Mouse (Mus musculus): ENCODE data around the gene Xpo1.
"Not testable (repeated sequence)": the region's sequence is repeated elsewhere in the genome, so short reads cannot be mapped to it uniquely, and the experiment has no call there.

Gene Xpo1

DNA sequence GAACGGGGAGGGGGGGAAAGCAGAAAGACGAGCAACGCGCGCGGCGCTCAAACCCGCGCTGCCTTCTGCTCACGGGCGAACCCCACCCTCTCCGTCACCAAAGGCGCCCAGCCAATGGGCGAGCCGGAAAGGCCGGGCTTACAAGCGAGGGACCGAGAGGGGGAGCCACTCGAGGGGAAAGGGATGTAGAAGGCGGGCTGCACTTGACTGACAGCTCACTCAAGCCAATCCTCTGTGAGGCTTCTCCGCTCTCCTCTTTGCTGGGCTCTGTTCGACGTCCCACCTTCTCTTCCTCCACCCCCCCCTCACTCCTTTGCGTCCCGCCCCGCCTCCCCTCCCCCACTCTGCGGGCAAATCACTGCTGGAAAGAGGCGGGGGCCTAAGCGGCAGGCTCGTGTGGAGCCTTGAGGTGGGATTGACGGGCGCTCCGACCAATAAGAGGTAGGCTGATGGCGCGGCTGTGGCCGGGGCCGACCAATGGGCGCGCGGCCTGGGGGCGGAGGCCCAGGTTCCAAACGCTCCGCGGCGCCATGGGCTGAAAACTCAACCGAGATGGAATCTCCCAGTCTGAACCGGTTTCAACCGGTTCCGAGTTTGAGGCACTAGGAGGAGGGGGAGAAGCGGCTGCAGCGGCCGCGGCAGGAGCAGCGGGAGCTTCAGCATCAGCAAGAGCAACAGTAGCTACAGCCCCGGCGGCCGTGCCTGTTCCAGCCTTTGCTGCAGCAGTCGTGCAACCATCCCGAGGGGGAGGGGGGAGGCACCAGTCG lies at the start of gene Xpo1:
Gene Xpo1, plus strand, starts transcription at position 615 of the 767 bp plus-strand sequence.
- DNase-seq (ENCODE audit: low spot score), result peak; percentile 100

DNA sequence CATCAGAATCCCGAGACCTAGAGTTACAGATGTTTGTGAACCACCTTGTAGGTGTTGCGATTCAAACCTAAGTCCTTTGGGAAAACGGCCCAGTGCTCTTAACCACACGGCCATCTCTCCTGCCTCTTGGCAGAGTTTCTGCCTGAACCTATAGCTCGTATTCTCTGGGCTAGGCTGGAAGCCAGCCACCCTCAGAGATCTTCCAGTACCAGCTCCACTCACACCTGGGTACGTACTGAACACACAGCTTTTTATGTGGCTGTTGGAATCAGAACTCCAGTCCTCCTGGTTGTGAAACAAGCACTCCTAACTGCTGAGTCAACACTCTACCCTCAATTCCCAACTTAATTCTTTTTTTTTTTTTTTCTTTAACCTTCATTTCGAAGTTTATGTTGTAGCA lies 46.1 kb upstream of the Xpo1 start:
- DNase-seq (ENCODE audit: low spot score), result no peak

DNA sequence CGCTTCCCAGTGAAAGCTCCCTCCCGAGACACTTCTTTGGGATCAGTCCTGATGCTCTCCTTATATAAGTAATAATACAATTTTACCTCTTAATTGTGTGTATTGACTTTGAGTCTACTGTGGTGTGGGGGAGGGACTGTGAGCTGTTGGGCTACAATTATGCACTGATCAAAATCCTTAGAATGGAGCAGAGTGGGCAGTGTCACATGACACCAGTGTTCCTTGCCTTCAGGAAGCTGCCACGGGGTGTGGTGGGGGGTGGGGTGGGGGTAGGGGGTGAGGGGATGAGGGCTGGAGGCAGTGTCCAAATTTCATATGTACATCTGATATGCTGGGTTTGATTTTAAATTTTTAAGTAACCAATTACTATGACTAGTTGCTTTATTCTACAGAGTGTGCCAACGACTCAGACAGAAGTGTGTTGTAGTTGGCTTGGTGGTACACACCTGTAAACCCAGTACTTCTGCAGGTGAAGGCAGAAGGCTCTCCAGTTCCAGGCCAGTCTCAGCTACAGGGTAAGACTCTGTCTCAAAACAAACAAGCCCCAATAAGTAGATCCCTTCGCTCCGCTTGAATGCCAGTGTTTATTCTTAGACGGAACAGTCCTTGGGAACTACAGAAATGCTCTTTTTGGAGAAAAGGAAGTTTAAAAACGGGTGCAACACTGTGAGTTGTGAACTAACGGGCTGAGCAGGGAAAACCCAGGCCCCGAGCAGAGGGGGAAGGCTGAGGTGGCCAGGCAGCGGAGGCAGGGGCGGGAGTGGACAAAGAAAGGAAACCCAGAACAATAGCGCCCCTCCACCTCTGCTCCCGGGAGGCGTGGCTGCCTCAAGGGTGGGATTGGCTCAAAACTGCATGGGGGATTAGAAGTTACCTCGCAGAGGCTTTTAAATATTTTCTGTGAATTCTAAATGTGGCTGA lies 45.0 kb upstream of the Xpo1 start:
- DNase-seq (ENCODE audit: low spot score), result no peak

DNA sequence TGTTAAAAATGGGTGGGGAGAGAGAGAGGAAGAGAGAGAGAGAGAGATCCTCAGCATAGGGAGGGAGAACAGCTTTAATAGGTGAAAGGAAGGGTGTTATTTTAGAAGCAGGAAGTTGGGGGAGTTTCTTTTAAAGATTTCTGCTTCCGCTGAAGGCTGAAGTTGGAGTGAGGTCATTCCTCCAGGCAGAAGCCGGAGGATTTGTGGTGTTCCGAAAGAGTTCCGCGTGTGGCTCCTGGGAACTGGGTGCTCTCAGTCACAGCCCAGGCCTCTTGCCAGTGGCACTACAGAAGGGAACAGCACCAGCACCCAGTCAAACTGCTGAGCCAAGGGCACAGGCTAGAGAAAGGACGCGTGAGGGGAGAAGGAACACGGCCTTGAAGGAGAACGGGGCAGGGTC lies 38.4 kb upstream of the Xpo1 start:
- no peak for DNase-seq (ENCODE audit: low spot score)

DNA sequence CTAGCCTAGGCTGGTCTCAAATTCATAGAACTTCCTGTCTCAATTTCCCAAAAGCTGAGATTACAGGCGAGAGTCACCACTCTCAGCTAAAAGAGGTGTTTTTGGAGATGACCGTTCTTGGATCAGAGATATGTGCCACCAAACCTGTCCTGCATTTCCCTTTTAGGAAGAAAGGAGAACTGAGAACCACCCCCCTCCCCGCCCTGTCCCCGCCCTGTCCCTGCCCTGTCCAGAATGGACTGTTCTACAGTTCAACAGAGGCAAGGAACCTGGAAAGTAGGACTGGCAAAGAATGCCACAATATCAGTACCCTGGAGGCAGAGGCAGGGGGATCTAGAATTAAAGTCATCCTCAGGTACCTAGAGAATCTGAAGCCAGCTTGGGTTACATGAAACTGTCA lies 19.8 kb upstream of the Xpo1 start:
- no peak for DNase-seq (ENCODE audit: low spot score)

DNA sequence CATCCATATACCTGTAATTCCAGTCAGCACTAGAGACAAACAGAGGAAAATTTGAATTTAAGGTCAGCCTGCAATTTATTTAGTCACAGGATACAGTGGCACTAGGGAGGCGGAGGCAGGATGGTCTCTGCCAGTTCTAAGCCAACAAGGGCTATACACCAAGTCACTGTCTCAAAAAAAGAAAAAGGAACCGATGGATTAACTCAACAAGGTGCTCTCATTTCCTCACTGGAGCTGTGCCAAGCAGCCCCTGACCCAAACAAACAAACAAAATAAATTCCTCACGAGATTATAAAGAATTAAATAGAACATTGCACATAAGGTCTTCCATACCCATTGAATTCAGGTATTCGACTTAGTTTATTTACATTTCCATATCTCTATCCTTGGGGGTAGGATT lies 1.9 kb upstream of the Xpo1 start:
- no peak for DNase-seq (ENCODE audit: low spot score)

DNA sequence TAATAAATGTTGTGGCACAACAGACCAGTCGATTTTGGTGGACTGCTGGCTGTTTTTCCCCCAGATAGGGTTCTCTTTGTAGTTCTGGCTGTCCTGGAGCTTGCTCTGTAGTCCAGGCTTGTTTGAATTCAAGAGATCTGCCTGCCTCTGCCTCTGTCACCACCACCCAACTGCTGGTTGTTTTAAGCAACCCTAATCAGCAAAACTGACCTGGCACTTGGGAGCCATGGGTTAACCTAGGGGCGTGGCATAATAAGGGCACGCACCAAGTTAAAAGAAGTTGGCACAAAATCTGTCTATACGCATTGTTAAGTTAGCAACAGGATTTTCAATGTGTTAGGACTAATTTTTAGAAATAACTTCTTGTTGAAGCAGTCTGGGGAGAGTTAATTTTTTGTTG lies 1.3 kb upstream of the Xpo1 start:
- DNase-seq (ENCODE audit: low spot score), result peak; percentile 44

DNA sequence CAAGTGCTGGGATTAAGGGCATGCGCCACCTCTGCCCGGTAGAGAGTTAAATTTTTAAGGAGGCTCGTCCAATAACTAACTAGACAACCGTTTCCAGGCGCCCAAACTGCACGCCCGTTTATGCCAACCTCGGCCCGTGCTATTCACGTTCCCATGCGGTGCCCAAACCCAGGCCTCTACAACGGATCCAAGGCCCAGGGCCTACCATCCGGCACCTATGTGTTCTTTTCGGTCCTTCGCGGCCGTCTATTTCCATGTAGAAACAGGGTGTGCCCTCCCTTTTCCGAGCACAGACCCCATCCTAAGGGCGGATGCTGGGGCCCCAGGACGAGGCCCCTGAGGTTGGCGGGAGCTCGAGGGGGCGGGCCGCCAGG lies 801 bp upstream of the Xpo1 start:
- no peak for DNase-seq (ENCODE audit: low spot score)

DNA sequence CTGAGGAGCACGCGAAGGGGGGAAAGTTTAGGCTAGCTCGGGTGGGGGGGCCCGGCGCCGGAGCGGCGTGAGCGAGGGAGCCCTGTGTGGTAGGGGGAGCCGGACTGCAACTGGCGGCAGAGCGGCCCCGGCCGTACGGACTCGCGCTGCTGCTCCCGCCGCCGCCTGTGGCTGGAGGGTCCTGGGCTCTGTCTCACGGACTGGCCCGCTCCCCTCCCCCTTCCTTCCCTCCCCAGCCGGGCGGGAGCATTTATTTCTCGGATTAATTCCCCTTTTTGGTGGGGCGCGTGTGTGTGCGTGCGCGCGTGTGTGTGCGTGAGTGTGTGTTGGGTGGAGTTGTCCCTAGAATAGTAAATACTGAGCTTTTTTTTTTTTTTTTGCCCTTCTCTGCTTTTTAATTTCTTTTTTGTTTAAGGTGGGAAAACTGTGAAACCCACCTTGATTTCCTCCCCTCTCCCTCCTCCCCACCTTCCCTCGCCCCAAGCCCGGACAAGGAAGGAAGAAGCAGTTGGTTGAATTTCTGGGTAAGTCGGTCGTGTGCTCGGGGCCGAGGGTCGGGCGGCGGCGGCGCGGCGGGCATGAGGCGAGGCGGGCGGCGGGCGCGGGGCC lies 457 bp downstream of the Xpo1 start:
- DNase-seq (ENCODE audit: low spot score), result peak; percentile 31

DNA sequence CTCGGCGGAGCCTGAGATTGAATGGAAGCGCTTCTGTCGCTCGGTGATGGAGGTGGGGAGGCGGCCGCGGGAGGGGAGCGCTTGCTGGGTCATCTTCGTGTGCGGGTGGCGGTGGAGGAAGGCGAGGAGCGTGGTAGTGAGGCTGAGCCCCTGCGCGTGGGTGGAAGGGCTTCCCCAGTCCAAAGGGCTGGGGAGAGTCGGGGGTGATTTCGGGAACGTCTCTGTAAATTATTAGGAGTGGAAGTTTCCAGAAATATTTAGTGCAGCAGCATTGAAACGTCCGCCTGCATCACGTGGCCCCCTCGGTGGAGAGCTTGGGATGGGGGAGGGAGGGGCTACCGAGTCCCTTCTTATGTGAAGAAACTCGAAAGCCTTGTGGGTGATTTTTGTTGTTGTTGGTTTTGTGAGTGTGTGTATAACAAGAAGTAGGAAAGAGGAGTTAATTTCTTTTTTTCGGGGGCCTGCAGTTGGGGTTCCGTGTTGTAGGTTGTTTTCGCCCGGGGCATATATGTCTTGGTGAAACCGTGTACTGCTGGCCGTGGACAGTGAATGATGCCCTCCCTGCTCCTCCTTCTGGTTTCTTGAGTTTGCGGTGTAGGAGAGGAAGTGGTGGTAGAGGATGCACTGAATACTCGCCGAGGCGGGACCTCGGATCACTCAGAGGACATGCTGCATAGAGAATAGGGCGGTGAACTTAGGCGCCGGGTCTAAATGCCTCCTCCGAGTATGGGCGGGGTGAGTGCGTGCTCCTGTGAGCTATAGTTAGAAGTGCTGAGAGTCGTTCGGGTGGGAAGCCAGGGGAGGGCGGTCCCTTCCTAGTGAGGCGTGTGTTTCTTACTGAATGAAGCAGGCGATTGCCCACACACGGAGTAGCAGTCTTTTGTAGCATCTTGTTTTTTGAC lies 1.2 kb downstream of the Xpo1 start:
- DNase-seq (ENCODE audit: low spot score), result peak; percentile 88

DNA sequence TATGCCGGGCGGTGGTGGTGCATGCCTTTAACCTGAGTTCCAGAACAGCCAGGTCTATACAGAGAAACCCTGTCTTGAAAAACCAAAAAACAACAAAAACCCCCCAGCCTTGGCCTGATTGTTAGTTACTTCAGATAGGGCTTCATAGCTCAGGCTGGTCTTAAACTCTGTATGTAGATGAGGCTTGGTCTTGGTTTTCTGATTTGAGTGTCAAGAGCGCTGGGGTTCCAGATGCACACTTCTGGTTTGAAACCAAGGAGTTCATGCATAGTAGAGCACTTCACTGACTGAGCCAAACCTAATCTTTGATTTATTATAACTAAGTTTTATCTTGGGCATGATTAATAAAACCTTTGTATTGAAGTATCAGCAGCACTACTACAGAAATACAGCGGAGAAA lies 3.2 kb downstream of the Xpo1 start:
- no peak for DNase-seq (ENCODE audit: low spot score)

DNA sequence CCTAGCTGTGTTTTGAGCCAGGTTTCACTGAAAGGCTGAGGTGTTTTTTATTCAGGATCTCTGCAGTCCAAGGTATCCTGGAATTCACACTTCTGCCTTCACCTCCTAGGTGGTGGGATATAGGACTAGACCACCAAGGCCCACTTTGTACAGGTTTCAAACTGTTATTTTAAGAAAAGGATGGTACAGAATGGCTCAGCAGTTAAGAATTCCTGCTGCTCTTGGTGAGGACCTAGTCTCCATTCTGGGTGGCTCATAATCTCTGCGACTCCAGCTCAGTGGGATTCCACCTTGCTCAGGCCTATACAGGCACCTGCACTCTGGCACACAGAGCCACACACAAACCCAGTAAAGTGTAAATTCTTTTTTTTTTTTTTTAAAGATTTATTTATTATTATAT lies 3.6 kb downstream of the Xpo1 start:
- no peak for DNase-seq (ENCODE audit: low spot score)

DNA sequence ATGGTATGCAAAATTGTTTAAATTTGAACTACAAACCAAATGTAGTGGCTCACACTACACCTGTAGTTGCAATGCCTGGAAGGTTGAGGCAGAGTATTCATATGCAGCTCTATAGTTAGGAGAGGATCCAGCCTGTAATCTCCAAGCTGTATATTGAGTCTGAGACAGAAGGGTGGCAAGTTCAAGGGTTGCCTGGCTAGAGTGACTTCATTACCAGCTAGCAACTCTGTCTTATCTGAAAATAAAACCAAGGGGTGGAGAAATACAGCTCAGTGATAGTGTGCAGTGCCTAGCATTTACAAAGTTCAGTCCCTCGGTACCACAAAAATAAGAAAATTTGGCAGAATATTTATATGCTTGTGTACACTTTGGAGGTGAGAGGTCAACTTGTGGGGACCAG lies 4.3 kb downstream of the Xpo1 start:
- peak; percentile 40 for DNase-seq (ENCODE audit: low spot score)

DNA sequence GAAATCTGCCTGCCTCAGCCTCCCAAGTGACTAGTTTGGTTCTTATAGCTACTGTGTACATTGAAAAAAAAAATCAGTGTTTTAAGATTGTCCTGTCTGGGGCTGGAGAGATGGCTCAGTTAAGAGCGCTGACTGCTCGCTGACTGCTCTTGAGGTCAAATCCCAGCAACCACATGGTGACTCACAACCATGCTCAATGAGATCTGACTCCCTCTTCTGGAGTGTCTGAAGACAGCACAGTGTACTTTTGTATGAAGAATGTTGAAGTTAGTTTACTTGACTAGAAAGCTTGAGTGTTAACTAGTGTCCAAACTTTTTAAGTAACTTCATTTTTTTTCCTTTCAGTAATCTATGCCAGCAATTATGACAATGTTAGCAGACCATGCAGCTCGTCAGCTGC lies 5.6 kb downstream of the Xpo1 start:
- DNase-seq (ENCODE audit: low spot score), result no peak

DNA sequence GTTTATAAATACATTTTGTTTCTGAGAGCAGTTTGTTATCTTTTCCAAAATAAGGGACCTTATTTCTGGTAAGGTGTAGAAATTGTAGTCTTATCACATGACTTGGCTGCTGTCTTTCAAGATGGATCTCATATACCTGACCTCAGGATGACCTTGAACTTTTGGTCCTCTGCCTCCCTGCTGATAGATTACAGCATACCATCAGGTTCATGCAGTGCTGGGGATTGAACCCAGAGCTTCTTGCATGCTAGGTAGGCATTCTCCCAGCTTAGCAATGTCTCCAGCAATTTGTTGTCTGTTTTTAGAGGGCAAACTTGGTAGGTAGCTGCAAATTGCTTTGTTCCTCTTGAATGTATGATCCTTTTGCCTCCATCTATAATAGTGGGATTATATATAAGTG lies 9.1 kb downstream of the Xpo1 start:
- DNase-seq (ENCODE audit: low spot score), result no peak

DNA sequence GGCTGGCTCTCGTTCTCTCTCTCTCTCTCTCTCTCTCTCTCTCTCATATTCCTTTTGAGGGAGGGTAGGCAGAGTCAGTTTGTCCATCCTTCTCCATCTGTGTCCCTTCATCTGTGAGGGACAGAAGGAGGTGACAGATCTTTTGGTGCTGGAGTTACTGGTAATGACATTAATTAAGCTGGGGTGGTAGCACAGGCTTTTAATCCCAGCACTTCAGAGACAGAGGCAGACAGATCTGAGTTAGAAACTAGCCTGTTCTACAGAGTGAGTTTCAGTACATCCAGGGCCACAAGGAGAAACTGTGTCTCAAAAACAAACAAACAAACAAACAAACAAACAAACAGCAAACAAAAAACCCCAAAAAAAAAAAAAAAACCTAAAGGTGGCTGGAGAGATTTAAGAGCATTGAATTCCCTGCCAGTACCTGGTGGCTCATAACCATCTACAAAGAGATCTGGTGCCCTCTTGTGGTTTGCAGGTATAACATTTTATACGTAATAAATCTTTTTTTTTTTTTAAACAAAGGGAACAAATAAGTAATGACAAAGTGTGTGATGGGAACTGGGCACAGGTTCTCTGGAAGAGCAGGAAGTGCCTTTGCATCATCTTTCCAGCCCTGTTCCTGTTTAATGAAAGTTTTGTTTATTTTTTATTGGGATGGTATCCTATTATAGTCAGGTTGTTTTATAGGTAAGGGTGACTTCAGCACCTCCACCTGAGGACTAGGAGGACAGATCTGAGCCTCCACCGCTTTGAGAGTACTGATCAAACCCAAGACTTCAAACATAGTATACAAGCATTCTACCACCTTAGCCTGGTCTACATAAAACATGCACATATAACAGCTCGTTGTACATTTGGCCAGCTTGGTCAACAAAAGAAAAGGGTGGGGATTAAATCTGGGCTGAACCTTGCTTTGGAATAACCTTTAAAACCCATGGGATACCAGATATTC lies 16.2 kb downstream of the Xpo1 start:
- peak; percentile 35 for DNase-seq (ENCODE audit: low spot score)

DNA sequence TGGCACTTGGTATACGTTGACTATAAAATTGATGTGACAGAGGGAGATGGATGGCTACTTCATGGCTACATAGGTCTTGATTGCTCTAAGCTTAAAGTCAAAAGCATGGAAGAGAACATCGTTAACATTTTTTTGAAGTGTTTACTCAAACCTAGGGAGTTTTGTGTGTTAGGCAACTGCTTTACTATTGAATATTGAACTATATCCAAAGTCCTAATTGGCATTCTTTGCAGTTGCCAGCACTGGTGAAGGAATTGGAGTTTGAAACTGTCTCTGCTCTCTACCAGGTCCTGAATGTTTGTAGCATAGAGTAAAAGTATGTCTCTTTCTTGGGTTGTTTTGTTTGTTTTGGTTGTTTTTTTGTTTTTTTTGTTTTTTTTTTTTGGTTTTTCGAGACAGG lies 19.9 kb downstream of the Xpo1 start:
- no peak for DNase-seq (ENCODE audit: low spot score)

DNA sequence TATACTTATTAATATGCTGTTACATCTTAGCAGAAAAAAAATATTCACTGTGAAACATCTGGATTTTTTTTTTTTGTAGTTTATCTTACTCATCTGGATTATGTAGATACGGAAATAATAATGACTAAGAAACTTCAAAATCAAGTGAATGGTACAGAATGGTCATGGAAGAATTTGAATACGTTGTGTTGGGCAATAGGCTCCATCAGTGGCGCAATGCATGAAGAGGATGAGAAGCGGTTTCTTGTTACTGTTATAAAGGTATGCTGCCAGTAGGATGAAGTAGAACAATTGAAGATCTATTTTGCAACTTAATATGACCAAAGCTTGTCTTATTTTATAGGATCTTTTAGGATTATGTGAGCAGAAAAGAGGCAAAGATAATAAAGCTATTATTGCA lies 28.6 kb downstream of the Xpo1 start:
- DNase-seq (ENCODE audit: low spot score), result no peak

DNA sequence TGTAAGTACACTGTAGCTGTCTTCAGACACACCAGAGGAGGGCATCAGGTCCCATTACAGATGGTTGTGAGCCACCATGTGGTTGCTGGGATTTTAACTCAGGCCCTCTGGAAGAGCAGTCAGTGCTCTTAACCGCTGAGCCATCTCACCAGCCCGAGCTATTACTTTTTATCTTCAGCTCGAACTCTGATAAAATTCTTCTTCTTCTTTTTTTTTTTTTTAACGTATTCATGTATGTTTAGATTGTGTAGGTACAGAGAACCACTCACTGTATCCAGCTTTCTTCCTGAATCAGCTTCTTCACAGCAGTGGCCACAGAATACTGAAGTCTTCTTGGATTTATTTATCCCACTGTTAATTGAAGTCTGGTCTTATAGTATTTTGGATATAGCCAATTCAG lies 33.0 kb downstream of the Xpo1 start:
- not testable (repeated sequence) for DNase-seq (ENCODE audit: low spot score)

DNA sequence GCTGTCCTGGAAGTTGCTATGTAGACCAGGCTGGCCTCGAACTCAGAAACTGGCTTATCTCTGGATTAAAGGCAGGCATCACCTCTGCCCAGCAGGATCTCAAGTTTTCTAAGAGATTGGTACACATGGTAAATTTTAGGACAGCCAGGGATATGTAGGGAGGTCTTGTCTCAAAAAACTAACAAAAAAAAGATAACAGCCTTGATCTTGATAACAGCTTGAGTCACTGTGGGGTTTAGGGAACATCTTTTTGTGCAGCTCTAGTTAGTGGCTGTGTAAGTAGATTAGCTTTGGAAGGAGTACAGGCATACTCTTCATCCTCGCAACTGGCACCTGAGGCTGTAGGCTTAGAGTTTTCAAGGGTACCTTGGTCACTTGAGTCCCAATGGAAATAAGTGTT lies 41.5 kb downstream of the Xpo1 start:
- DNase-seq (ENCODE audit: low spot score), result no peak

DNA sequence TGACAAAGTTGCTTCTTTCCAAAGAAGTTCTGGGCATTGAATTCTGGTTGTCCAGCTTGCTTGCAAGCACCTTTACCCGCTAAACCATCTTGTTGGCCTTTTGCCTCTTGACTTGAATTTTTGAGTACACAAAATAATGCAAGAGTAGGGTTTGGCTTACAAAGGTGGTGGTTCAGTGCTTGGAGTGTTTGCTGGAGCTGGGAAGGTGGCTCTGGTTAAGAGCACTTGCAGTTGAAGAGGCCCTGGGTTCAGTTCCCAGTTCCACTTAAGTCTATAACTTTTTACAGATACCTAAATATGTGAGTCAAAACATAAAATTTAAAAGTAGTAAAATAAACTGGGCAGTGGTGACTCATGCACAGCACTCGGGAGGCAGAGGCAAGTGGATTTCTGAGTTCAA lies 42.5 kb downstream of the Xpo1 start:
- no peak for DNase-seq (ENCODE audit: low spot score)

All from c-Kit-positive CD71-positive TER-119-positive erythroid progenitor cells, embryonic 14.5 days (primary cell).